Mouse (Mus musculus) intestine, embryonic 14.5 days (tissue): Measurements from ENCODE around the gene Mrrf. TPM values are rescaled to one million over a fixed set of nuclear protein-coding genes. Genes with fewer than 3 reads are reported as not detected.
A peak's percentile ranks its signal among the peaks of the same experiment; 100 is the strongest.

Experiments used
- ATAC-seq: fragments of 200-750 bp; cut with Nextera tagmentation; replicated peaks from 2 replicates; pipeline ENCODE4 v1.8.0; 2017; ENCODE audit warnings: low read depth, moderate number of reproducible peaks, moderate TSS enrichment, moderate library complexity; ENCODE audit not compliant: low FRiP score, low TSS enrichment
- DNase-seq: peaks from one replicate; pipeline ENCODE4 v3.0.0-alpha.2; 2018; ENCODE audit warnings: low spot score
- H3K27ac ChIP-seq: fragments of 300-500 bp; sonication (generic); 2 replicates; pipeline ENCODE4 v1.5.1; 2014; ENCODE audit warnings: low read depth, mild to moderate bottlenecking, control low read depth
- H3K27me3 ChIP-seq: fragments of 300-500 bp; sonication (generic); replicated peaks from 2 replicates; pipeline ENCODE4 v1.6.1; 2014; ENCODE audit warnings: low read length, control low read depth; ENCODE audit not compliant: control insufficient read depth, insufficient read depth
- H3K36me3 ChIP-seq: fragments of 300-500 bp; sonication (generic); 2 replicates; pipeline ENCODE4 v1.6.1; 2014; ENCODE audit warnings: low read length, control low read depth; ENCODE audit not compliant: control insufficient read depth, insufficient read depth
- H3K4me1 ChIP-seq: fragments of 300-500 bp; sonication (generic); replicated peaks from 2 replicates; pipeline ENCODE4 v1.6.1; 2014; ENCODE audit warnings: low read length, control low read depth, mixed read lengths; ENCODE audit not compliant: control insufficient read depth, insufficient read depth
- H3K4me2 ChIP-seq: fragments of 300-500 bp; sonication (generic); 2 replicates; pipeline ENCODE4 v1.6.1; 2014; ENCODE audit warnings: low read length
- H3K4me3 ChIP-seq: fragments of 300-500 bp; sonication (generic); 2 replicates; pipeline ENCODE4 v1.5.1; 2014; ENCODE audit warnings: low read depth, low read length, control low read depth, mixed read lengths
- H3K9ac ChIP-seq: fragments of 300-500 bp; sonication (generic); 2 replicates; pipeline ENCODE4 v1.6.1; 2014; ENCODE audit warnings: mild to moderate bottlenecking, low read length
- H3K9me3 ChIP-seq: fragments of 300-500 bp; sonication (generic); 2 replicates; pipeline ENCODE4 v1.6.1; 2016; ENCODE audit warnings: low read length, control low read depth; ENCODE audit not compliant: control insufficient read depth
- WGBS: fragments of 180-500 bp; shearing (Covaris S2); extraction: QIAGEN DNeasy Blood & Tissue Kit; methylation state at CpG from one replicate; pipeline ENCODE4 v1.1.7; 2014; 5-methylcytosine and 5-hydroxymethylcytosine counted together
- polyA plus RNA-seq: library from polyadenylated mRNA; unstranded; fragments of >200 nt; fragmentation: Nextera tagmentation; extraction: Ambion mirVana; gene quantifications from 2 replicates; pipeline ENCODE4 v1.2.1, GENCODE M21; 2014

Mrrf gene
- polyA plus RNA-seq, result 33.3 and 38.3 TPM in 2 replicates

GRCm38 (mm10) chr2:36136300-36136941 lies at the start of gene Mrrf, which contains the start of gene Rbm18:
TSS of gene Mrrf (plus strand) at chr2:36136389.
TSS of gene Rbm18 (minus strand) at chr2:36136773.
- WGBS, result under 1% methylated on average over 50 of the region's 50 CpGs
- H3K4me3 ChIP-seq, result peak within 1 kb of the TSS; percentile 67
- no peaks in the 10 kb centered on the region for H3K9me3 ChIP-seq
- peak within 1 kb of the TSS; percentile 69 for H3K9ac ChIP-seq
- H3K4me2 ChIP-seq, result peak within 1 kb of the TSS; percentile 64
- no peaks in the 10 kb centered on the region for H3K27me3 ChIP-seq
- DNase-seq (peak; percentile 97), ATAC-seq (peak; percentile 98)
- H3K27ac ChIP-seq, result peak within 1 kb of the TSS; percentile 80
- peaks cover 6% of the 10 kb centered on the region; the same call in 1 of the 2 replicates for H3K4me1 ChIP-seq
- peaks cover 32% of the 10 kb centered on the region for H3K36me3 ChIP-seq

GRCm38 (mm10) chr2:36089190-36089589 lies 47.0 kb upstream of the Mrrf start:
- no peak overlapping the region for H3K9ac ChIP-seq
- no peak for DNase-seq
- no peaks in the 10 kb centered on the region for H3K9me3 ChIP-seq
- no peaks in the 10 kb centered on the region for H3K36me3 ChIP-seq
- peaks cover 79% of the 10 kb centered on the region for H3K27me3 ChIP-seq
- H3K4me2 ChIP-seq, result no peak overlapping the region
- H3K4me3 ChIP-seq, result no peak overlapping the region
- ATAC-seq, result no peak
- no peak overlapping the region for H3K27ac ChIP-seq
- peaks cover 11% of the 10 kb centered on the region; the same call in 1 of the 2 replicates for H3K4me1 ChIP-seq
- 70% methylated on average over 3 of the region's 3 CpGs for WGBS

GRCm38 (mm10) chr2:36090853-36091741 lies 45.1 kb upstream of the Mrrf start:
- ATAC-seq (peak; percentile 85), DNase-seq (peak; percentile 89)
- Histone ChIP-seq H3K27me3 (peaks cover 98% of the 10 kb centered on the region), H3K4me1 (peaks cover 11% of the 10 kb centered on the region; the same call in 1 of the 2 replicates), H3K4me2 (peak overlapping the region; percentile 78), H3K27ac (no peak overlapping the region), H3K9me3 (no peaks in the 10 kb centered on the region), H3K36me3 (no peaks in the 10 kb centered on the region), H3K9ac (no peak overlapping the region), H3K4me3 (peak overlapping the region; percentile 39)
- 4% methylated on average over 70 of the region's 70 CpGs for WGBS

- H3K9me3 ChIP-seq, result no peaks in the 10 kb centered on the region
- peak; percentile 59 for DNase-seq
- no peak overlapping the region for H3K9ac ChIP-seq
- H3K4me3 ChIP-seq, result no peak overlapping the region
- no peak overlapping the region for H3K27ac ChIP-seq
- H3K4me1 ChIP-seq, result peaks cover 11% of the 10 kb centered on the region; the same call in 1 of the 2 replicates
- no peaks in the 10 kb centered on the region for H3K36me3 ChIP-seq
- WGBS, result 5% methylated on average over 4 of the region's 4 CpGs
- no peak for ATAC-seq
- H3K4me2 ChIP-seq, result no peak overlapping the region
- H3K27me3 ChIP-seq, result peaks cover 99% of the 10 kb centered on the region
These were observed 43.4 kb upstream of the Mrrf start for GRCm38 (mm10) chr2:36092748-36093147.

GRCm38 (mm10) chr2:36093301-36093700 lies 42.9 kb upstream of the Mrrf start:
- Histone ChIP-seq H3K4me1 (peaks cover 11% of the 10 kb centered on the region; the same call in 1 of the 2 replicates), H3K9me3 (no peaks in the 10 kb centered on the region), H3K9ac (no peak overlapping the region), H3K36me3 (no peaks in the 10 kb centered on the region), H3K4me2 (no peak overlapping the region), H3K4me3 (no peak overlapping the region), H3K27ac (no peak overlapping the region), H3K27me3 (peaks cover 100% of the 10 kb centered on the region)
- ATAC-seq (no peak), DNase-seq (no peak)
- WGBS, result 19% methylated on average over 7 of the region's 7 CpGs

GRCm38 (mm10) chr2:36093914-36094475 lies 42.2 kb upstream of the Mrrf start:
- Histone ChIP-seq H3K4me3 (no peak overlapping the region), H3K4me2 (no peak overlapping the region), H3K36me3 (no peaks in the 10 kb centered on the region), H3K4me1 (peaks cover 11% of the 10 kb centered on the region; the same call in 1 of the 2 replicates), H3K9ac (no peak overlapping the region), H3K9me3 (no peaks in the 10 kb centered on the region), H3K27ac (no peak overlapping the region), H3K27me3 (peaks cover 100% of the 10 kb centered on the region)
- ATAC-seq (no peak), DNase-seq (peak; percentile 64)
- WGBS, result 7% methylated on average over 31 of the region's 31 CpGs

- Histone ChIP-seq H3K27me3 (peaks cover 100% of the 10 kb centered on the region), H3K36me3 (no peaks in the 10 kb centered on the region), H3K4me2 (no peak overlapping the region), H3K9me3 (no peaks in the 10 kb centered on the region), H3K9ac (no peak overlapping the region), H3K4me3 (no peak overlapping the region), H3K4me1 (peaks cover 3% of the 10 kb centered on the region; the same call in 1 of the 2 replicates), H3K27ac (no peak overlapping the region)
- DNase-seq, result peak; percentile 77
- 5% methylated on average over 18 of the region's 18 CpGs for WGBS
- ATAC-seq, result no peak
These were observed 38.9 kb upstream of the Mrrf start for GRCm38 (mm10) chr2:36097129-36097815.

- no peaks in the 10 kb centered on the region for H3K36me3 ChIP-seq
- H3K27ac ChIP-seq, result no peak overlapping the region
- DNase-seq, result no peak
- H3K4me2 ChIP-seq, result no peak overlapping the region
- WGBS, result 6% methylated on average over 5 of the region's 5 CpGs
- H3K9ac ChIP-seq, result no peak overlapping the region
- H3K4me1 ChIP-seq, result peaks cover 3% of the 10 kb centered on the region; the same call in 1 of the 2 replicates
- no peaks in the 10 kb centered on the region for H3K9me3 ChIP-seq
- no peak for ATAC-seq
- no peak overlapping the region for H3K4me3 ChIP-seq
- H3K27me3 ChIP-seq, result peaks cover 100% of the 10 kb centered on the region
These were observed 38.2 kb upstream of the Mrrf start for GRCm38 (mm10) chr2:36098021-36098420.
